Mouse (Mus musculus) bone marrow, adult 2 months (tissue): Measurements from ENCODE around the gene Sdk1. TPM values are rescaled to one million over a fixed set of nuclear protein-coding genes. Genes with fewer than 3 reads are reported as not detected.

ENCODE experiments used
- H3K27ac ChIP-seq: fragments of 200-500 bp; 2 replicates; pipeline ENCODE4 v1.5.1; 2012; ENCODE audit warnings: low read depth, mild to moderate bottlenecking, control low read depth, inconsistent platforms, low read length; ENCODE audit not compliant: control insufficient read depth, poor library complexity, insufficient read depth
- H3K4me1 ChIP-seq: fragments of 200-500 bp; 2 replicates; pipeline ENCODE4 v1.6.1; 2011; ENCODE audit warnings: low read length; ENCODE audit not compliant: control insufficient read depth, insufficient read depth
- H3K4me3 ChIP-seq: fragments of 200-500 bp; replicated peaks from 2 replicates; pipeline ENCODE3; 2011; ENCODE audit warnings: mild to moderate bottlenecking, low read depth, low read length, control low read depth; ENCODE audit not compliant: control insufficient read depth
- CTCF ChIP-seq: fragments of 200-500 bp; IDR thresholded peaks from 2 replicates; pipeline ENCODE4 v1.5.1; 2011; ENCODE audit warnings: low read length, control low read depth; ENCODE audit not compliant: control insufficient read depth, insufficient read depth
- POLR2A ChIP-seq: fragments of 200-500 bp; IDR thresholded peaks from 2 replicates; pipeline ENCODE4 v1.6.1; 2011; ENCODE audit warnings: low read depth, mild to moderate bottlenecking, control low read depth, low read length, borderline replicate concordance; ENCODE audit not compliant: control insufficient read depth
- WGBS: fragments of 180-500 bp; shearing (Covaris S2); methylation state at CpG from one replicate; pipeline ENCODE4 v1.1.7; 2018; 5-methylcytosine and 5-hydroxymethylcytosine counted together
- polyA plus RNA-seq: library from polyadenylated mRNA; stranded (reverse); fragments of >200 nt; gene quantifications from 2 replicates; pipeline ENCODE4 v1.2.4, GENCODE M21; 2011; ENCODE audit warnings: low replicate concordance; ENCODE audit not compliant: missing spikeins, insufficient read depth, insufficient read length

The Sdk1 gene
- polyA plus RNA-seq, 1 experiment = 0.27 TPM

- TF ChIP-seq CTCF (no peak), POLR2A (no peak)
- 80% methylated on average over 17 of the region's 17 CpGs for WGBS
- H3K4me1 ChIP-seq = no peaks in the 10 kb centered on the region
- H3K4me3 ChIP-seq = no peak overlapping the region
- H3K27ac ChIP-seq = no peak overlapping the region
Measured at GRCm38 (mm10) chr5:142156868-142157852, 915.9 kb downstream of the Sdk1 start.

GRCm38 (mm10) chr5:142163483-142163882, 922.2 kb downstream of the Sdk1 start:
- Histone ChIP-seq H3K27ac (no peak overlapping the region), H3K4me3 (no peak overlapping the region), H3K4me1 (no peaks in the 10 kb centered on the region)
- 76% methylated on average over 4 of the region's 4 CpGs for WGBS
- no peak for TF ChIP-seq POLR2A
- no peak for TF ChIP-seq CTCF

DNA sequence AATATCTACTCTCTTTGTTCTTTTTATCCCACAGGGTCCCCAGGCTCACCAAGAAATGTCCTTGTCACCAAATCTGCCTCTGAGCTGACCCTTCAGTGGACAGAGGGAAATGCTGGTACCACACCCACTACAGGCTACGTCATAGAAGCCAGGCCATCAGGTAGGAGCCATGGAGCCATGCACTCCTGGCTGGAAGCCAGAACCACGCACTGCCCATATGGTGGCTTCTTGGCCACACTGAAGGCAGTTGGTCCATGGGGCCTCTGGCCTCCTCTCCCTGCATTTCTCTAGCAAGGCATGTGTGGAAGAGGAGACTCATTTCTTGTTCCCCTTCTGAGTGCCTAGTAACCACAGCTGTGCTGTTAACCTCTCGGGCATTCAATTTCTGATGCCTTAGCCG, 932.3 kb downstream of the Sdk1 start:
- no peak overlapping the region for H3K27ac ChIP-seq
- TF ChIP-seq POLR2A (no peak), CTCF (no peak)
- no peaks in the 10 kb centered on the region for H3K4me1 ChIP-seq
- no peak overlapping the region for H3K4me3 ChIP-seq
- 77% methylated on average over 4 of the region's 4 CpGs for WGBS

DNA sequence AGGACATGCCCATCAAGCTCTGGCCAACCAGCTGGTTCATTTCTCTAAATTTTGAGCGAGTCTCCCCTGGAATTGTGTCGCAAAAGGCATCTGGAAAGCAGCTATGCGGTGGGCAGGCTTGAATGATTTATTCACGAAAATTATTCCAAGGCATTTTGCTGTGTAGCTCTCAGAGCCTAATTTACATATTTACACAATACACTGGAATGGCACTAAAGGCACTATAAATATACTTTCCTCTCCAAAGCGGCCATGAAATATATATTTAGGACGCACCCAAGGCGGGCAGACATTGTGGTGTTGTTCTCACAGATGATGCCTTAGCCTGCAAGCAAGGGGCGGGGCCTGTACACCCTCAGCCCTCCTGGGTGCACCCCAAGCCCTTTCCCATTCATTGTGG, 936.9 kb downstream of the Sdk1 start:
- Histone ChIP-seq H3K27ac (no peak overlapping the region), H3K4me1 (no peaks in the 10 kb centered on the region), H3K4me3 (no peak overlapping the region)
- WGBS = 78% methylated on average over 8 of the region's 8 CpGs
- TF ChIP-seq CTCF = no peak
- no peak for TF ChIP-seq POLR2A

DNA sequence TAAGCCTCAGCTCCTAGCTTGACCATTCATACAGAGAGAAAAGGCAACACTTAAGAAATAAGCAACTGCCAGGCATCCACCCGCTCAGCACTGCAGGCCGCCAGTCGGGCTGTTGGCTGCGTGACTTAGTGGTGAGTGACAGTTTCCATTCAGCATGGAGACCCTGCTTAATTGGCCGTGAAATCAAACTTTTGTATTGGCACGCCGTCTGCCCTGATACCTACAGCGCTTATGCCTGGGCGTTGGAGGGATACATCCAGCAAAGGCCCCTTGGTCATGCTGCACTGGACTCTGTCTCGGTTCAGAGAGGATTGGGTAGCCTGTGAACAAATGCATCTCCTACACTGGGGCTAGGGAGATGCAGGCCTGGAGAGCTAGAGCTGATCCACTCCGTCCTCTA, 938.0 kb downstream of the Sdk1 start:
- no peaks in the 10 kb centered on the region for H3K4me1 ChIP-seq
- TF ChIP-seq CTCF (no peak), POLR2A (no peak)
- H3K27ac ChIP-seq = no peak overlapping the region
- WGBS = 82% methylated on average over 11 of the region's 11 CpGs
- no peak overlapping the region for H3K4me3 ChIP-seq

DNA sequence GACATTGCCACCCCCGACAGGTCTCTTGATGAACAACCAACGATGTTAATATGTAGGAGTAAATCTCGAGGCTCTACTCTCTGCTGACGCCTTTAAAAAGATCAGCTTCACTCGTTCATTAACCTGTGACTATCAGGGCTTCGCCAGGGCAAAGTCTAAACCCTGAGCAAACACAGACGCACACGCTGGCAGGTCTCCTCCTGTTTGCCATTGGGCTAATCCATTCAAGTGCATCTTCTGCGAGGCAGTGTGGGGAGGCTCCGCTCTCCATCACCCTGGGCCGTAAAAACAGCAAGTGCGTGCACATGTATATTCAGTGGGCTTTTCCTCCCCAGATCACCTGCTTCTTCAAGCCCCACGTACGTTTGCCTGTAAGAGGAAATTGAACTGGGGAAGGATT, 940.6 kb downstream of the Sdk1 start:
- Histone ChIP-seq H3K4me1 (no peaks in the 10 kb centered on the region), H3K27ac (no peak overlapping the region), H3K4me3 (no peak overlapping the region)
- TF ChIP-seq POLR2A (no peak), CTCF (no peak)
- WGBS = 73% methylated on average over 14 of the region's 14 CpGs

- TF ChIP-seq POLR2A (no peak), CTCF (no peak)
- Histone ChIP-seq H3K27ac (no peak overlapping the region), H3K4me3 (no peak overlapping the region), H3K4me1 (no peaks in the 10 kb centered on the region)
- WGBS = 75% methylated on average over 5 of the region's 5 CpGs
Measured at GRCm38 (mm10) chr5:142188765-142189164, 947.5 kb downstream of the Sdk1 start.

GRCm38 (mm10) chr5:142209911-142210310, 968.6 kb downstream of the Sdk1 start:
- TF ChIP-seq POLR2A (no peak), CTCF (no peak)
- Histone ChIP-seq H3K27ac (no peak overlapping the region), H3K4me1 (no peaks in the 10 kb centered on the region), H3K4me3 (no peak overlapping the region)

GRCm38 (mm10) chr5:142212252-142212651, 971.0 kb downstream of the Sdk1 start:
- H3K4me3 ChIP-seq = no peak overlapping the region
- WGBS = 75% methylated on average over 11 of the region's 11 CpGs
- TF ChIP-seq POLR2A = no peak
- H3K4me1 ChIP-seq = no peaks in the 10 kb centered on the region
- no peak overlapping the region for H3K27ac ChIP-seq
